Mouse (Mus musculus) embryonic facial prominence, embryonic 14.5 days (tissue): ENCODE measurements around the gene Greb1. TPM values are rescaled to one million over a fixed set of nuclear protein-coding genes. Genes with fewer than 3 reads are reported as not detected.
"Not testable (repeated sequence)": the region's sequence is repeated elsewhere in the genome, so short reads cannot be mapped to it uniquely, and the experiment has no call there.

ENCODE experiments used
- ATAC-seq: fragments of 200-750 bp; cut with Nextera tagmentation; 2 replicates; pipeline ENCODE4 v1.8.0; 2017; ENCODE audit warnings: low read depth, moderate number of reproducible peaks, moderate TSS enrichment
- DNase-seq: peaks from one replicate; pipeline ENCODE4 v3.0.0-alpha.2; 2015; ENCODE audit warnings: low spot score
- H3K27ac ChIP-seq: fragments of 300-500 bp; sonication (generic); replicated peaks from 2 replicates; pipeline ENCODE4 v1.5.1; 2014; ENCODE audit warnings: low read depth, mild to moderate bottlenecking, low read length, moderate library complexity
- H3K27me3 ChIP-seq: fragments of 300-500 bp; sonication (generic); replicated peaks from 2 replicates; pipeline ENCODE4 v1.6.1; 2014; ENCODE audit warnings: low read length; ENCODE audit not compliant: control insufficient read depth, insufficient read depth
- H3K36me3 ChIP-seq: fragments of 300-500 bp; sonication (generic); 2 replicates; pipeline ENCODE4 v1.6.1; 2014; ENCODE audit warnings: low read length, mixed read lengths; ENCODE audit not compliant: control insufficient read depth, insufficient read depth
- H3K4me1 ChIP-seq: fragments of 300-500 bp; sonication (generic); 2 replicates; pipeline ENCODE4 v1.6.1; 2014; ENCODE audit warnings: antibody characterized with exemption, low read length; ENCODE audit not compliant: control insufficient read depth, insufficient read depth
- H3K4me2 ChIP-seq: fragments of 300-500 bp; sonication (generic); 2 replicates; pipeline ENCODE4 v1.6.1; 2014; ENCODE audit warnings: low read depth, mild to moderate bottlenecking, low read length, moderate library complexity, mixed read lengths
- H3K4me3 ChIP-seq: fragments of 300-500 bp; sonication (generic); 2 replicates; pipeline ENCODE4 v1.5.1; 2014; ENCODE audit warnings: low read depth, mild to moderate bottlenecking, low read length
- H3K9ac ChIP-seq: fragments of 300-500 bp; sonication (generic); 2 replicates; pipeline ENCODE4 v1.6.1; 2014; ENCODE audit warnings: low read depth, mild to moderate bottlenecking, low read length, moderate library complexity, mixed read lengths
- H3K9me3 ChIP-seq: fragments of 300-500 bp; sonication (generic); 2 replicates; pipeline ENCODE4 v1.6.1; 2016; ENCODE audit warnings: low read length; ENCODE audit not compliant: control insufficient read depth
- WGBS: fragments of 180-500 bp; shearing (Covaris S2); extraction: QIAGEN DNeasy Blood & Tissue Kit; methylation state at CpG from one replicate; pipeline ENCODE4 v1.1.7; 2014; 5-methylcytosine and 5-hydroxymethylcytosine counted together
- polyA plus RNA-seq: library from polyadenylated mRNA; unstranded; fragments of >200 nt; fragmentation: Nextera tagmentation; extraction: Ambion mirVana; gene quantifications from 2 replicates; pipeline ENCODE4 v1.2.1, GENCODE M21; 2014

The Greb1 gene
- polyA plus RNA-seq, 1 experiment from 2014 or later: 1.3 TPM

- Histone ChIP-seq H3K9ac (no peak overlapping the region), H3K27ac (no peak overlapping the region), H3K4me1 (no peaks in the 10 kb centered on the region), H3K27me3 (no peaks in the 10 kb centered on the region), H3K9me3 (no peaks in the 10 kb centered on the region), H3K4me3 (no peak overlapping the region), H3K4me2 (no peak overlapping the region), H3K36me3 (no peaks in the 10 kb centered on the region)
- WGBS: 82% methylated on average over 1 of the region's 1 CpGs
- peak; percentile 6 for DNase-seq
- no peak for ATAC-seq
These were observed 83.0 kb downstream of the Greb1 start for GRCm38 (mm10) chr12:16717653-16718052.

- ATAC-seq (no peak), DNase-seq (no peak)
- Histone ChIP-seq H3K9me3 (no peaks in the 10 kb centered on the region), H3K4me2 (no peak overlapping the region), H3K9ac (no peak overlapping the region), H3K27me3 (no peaks in the 10 kb centered on the region), H3K4me1 (no peaks in the 10 kb centered on the region), H3K27ac (no peak overlapping the region), H3K4me3 (no peak overlapping the region), H3K36me3 (no peaks in the 10 kb centered on the region)
- WGBS: 85% methylated on average over 10 of the region's 10 CpGs
These were observed 86.1 kb downstream of the Greb1 start for GRCm38 (mm10) chr12:16714616-16715015.

- 81% methylated on average over 1 of the region's 1 CpGs for WGBS
- no peak for DNase-seq
- H3K9me3 ChIP-seq: no peaks in the 10 kb centered on the region
These were observed 102.0 kb downstream of the Greb1 start for GRCm38 (mm10) chr12:16698691-16699090.

GRCm38 (mm10) chr12:16696146-16696545 lies 104.5 kb downstream of the Greb1 start:
- Histone ChIP-seq H3K27me3 (no peaks in the 10 kb centered on the region), H3K4me3 (no peak overlapping the region), H3K36me3 (no peaks in the 10 kb centered on the region), H3K9ac (no peak overlapping the region), H3K4me2 (no peak overlapping the region), H3K4me1 (no peaks in the 10 kb centered on the region), H3K9me3 (no peaks in the 10 kb centered on the region), H3K27ac (no peak overlapping the region)
- WGBS: 82% methylated on average over 13 of the region's 13 CpGs
- DNase-seq (no peak), ATAC-seq (no peak)

More at GRCm38 (mm10) chr12:16698691-16699090, 102.0 kb downstream of the Greb1 start:
- Histone ChIP-seq H3K4me3 (no peak overlapping the region), H3K27ac (no peak overlapping the region), H3K36me3 (no peaks in the 10 kb centered on the region), H3K4me2 (no peak overlapping the region), H3K4me1 (no peaks in the 10 kb centered on the region), H3K9ac (no peak overlapping the region), H3K27me3 (no peaks in the 10 kb centered on the region)
- ATAC-seq: no peak

GRCm38 (mm10) chr12:16695252-16695651 lies 105.4 kb downstream of the Greb1 start:
- ATAC-seq, H3K4me3 ChIP-seq, H3K36me3 ChIP-seq, H3K27me3 ChIP-seq, H3K4me2 ChIP-seq, H3K4me1 ChIP-seq, H3K9ac ChIP-seq, H3K27ac ChIP-seq, H3K9me3 ChIP-seq, DNase-seq: not testable (repeated sequence)
- WGBS: 89% methylated on average over 7 of the region's 8 CpGs

GRCm38 (mm10) chr12:16694783-16695182 lies 105.9 kb downstream of the Greb1 start:
- ATAC-seq: no peak
- Histone ChIP-seq H3K9me3 (no peaks in the 10 kb centered on the region), H3K27ac (no peak overlapping the region), H3K27me3 (no peaks in the 10 kb centered on the region), H3K4me2 (no peak overlapping the region), H3K4me3 (no peak overlapping the region), H3K4me1 (no peaks in the 10 kb centered on the region), H3K9ac (no peak overlapping the region), H3K36me3 (no peaks in the 10 kb centered on the region)
- DNase-seq: no peak
- WGBS: 44% methylated on average over 5 of the region's 5 CpGs

- no peak overlapping the region for H3K4me2 ChIP-seq
- 88% methylated on average over 9 of the region's 9 CpGs for WGBS
These were observed 110.1 kb downstream of the Greb1 start for GRCm38 (mm10) chr12:16690631-16691030.

GRCm38 (mm10) chr12:16672246-16672645 lies 128.4 kb downstream of the Greb1 start:
- H3K27ac ChIP-seq: no peak overlapping the region
- H3K4me2 ChIP-seq: no peak overlapping the region
- no peaks in the 10 kb centered on the region for H3K9me3 ChIP-seq
- WGBS: 93% methylated on average over 10 of the region's 10 CpGs
- no peak overlapping the region for H3K9ac ChIP-seq
- H3K4me1 ChIP-seq: no peaks in the 10 kb centered on the region
- H3K27me3 ChIP-seq: no peaks in the 10 kb centered on the region
- DNase-seq (no peak), ATAC-seq (no peak)
- H3K36me3 ChIP-seq: no peaks in the 10 kb centered on the region
- no peak overlapping the region for H3K4me3 ChIP-seq

More at GRCm38 (mm10) chr12:16690631-16691030, 110.1 kb downstream of the Greb1 start:
- Histone ChIP-seq H3K9me3 (no peaks in the 10 kb centered on the region), H3K4me3 (no peak overlapping the region), H3K27ac (no peak overlapping the region), H3K9ac (no peak overlapping the region), H3K4me1 (no peaks in the 10 kb centered on the region), H3K27me3 (no peaks in the 10 kb centered on the region), H3K36me3 (no peaks in the 10 kb centered on the region)
- no peak for ATAC-seq
- no peak for DNase-seq

GRCm38 (mm10) chr12:16669176-16669575 lies 131.5 kb downstream of the Greb1 start:
- H3K27me3 ChIP-seq: no peaks in the 10 kb centered on the region
- H3K9ac ChIP-seq: no peak overlapping the region
- ATAC-seq (peak; percentile 41; the same call in 1 of the 2 replicates), DNase-seq (peak; percentile 16)
- 53% methylated on average over 3 of the region's 3 CpGs for WGBS
- no peak overlapping the region for H3K27ac ChIP-seq
- no peak overlapping the region for H3K4me3 ChIP-seq
- H3K4me1 ChIP-seq: no peaks in the 10 kb centered on the region
- H3K9me3 ChIP-seq: no peaks in the 10 kb centered on the region
- no peak overlapping the region for H3K4me2 ChIP-seq
- H3K36me3 ChIP-seq: no peaks in the 10 kb centered on the region
